Mouse (Mus musculus) midbrain, embryonic 14.5 days (tissue): ENCODE data around the gene Tm9sf3. TPM values are rescaled to one million over a fixed set of nuclear protein-coding genes. Genes with fewer than 3 reads are reported as not detected.
A peak's percentile ranks its signal among the peaks of the same experiment; 100 is the strongest.

ENCODE experiments used
- ATAC-seq: fragments of 200-750 bp; cut with Nextera tagmentation; 2 replicates; pipeline ENCODE4 v1.8.0; 2017; ENCODE audit warnings: moderate number of reproducible peaks, moderate library complexity; ENCODE audit not compliant: low FRiP score, low TSS enrichment
- DNase-seq: peaks from one replicate; pipeline ENCODE4 v3.0.0-alpha.2; 2015
- H3K27ac ChIP-seq: fragments of 300-500 bp; sonication (generic); replicated peaks from 2 replicates; pipeline ENCODE4 v1.5.1; 2014; ENCODE audit warnings: mild to moderate bottlenecking, low read depth, low read length, moderate library complexity
- H3K27me3 ChIP-seq: fragments of 300-500 bp; sonication (generic); 2 replicates; pipeline ENCODE4 v1.6.1; 2014; ENCODE audit warnings: low read length, control low read depth, mixed read lengths; ENCODE audit not compliant: control insufficient read depth, insufficient read depth
- H3K36me3 ChIP-seq: fragments of 300-500 bp; sonication (generic); 2 replicates; pipeline ENCODE4 v1.6.1; 2014; ENCODE audit warnings: low read length, control low read depth; ENCODE audit not compliant: control insufficient read depth, insufficient read depth
- H3K4me1 ChIP-seq: fragments of 300-500 bp; sonication (generic); 2 replicates; pipeline ENCODE4 v1.6.1; 2014; ENCODE audit warnings: mild to moderate bottlenecking, antibody characterized with exemption, low read length, control low read depth; ENCODE audit not compliant: control insufficient read depth, insufficient read depth
- H3K4me2 ChIP-seq: fragments of 300-500 bp; sonication (generic); 2 replicates; pipeline ENCODE4 v1.6.1; 2014; ENCODE audit warnings: mild to moderate bottlenecking, low read length, moderate library complexity
- H3K4me3 ChIP-seq: fragments of 300-500 bp; sonication (generic); replicated peaks from 2 replicates; pipeline ENCODE4 v1.5.1; 2014; ENCODE audit warnings: low read depth, low read length
- H3K9ac ChIP-seq: fragments of 300-500 bp; sonication (generic); replicated peaks from 2 replicates; pipeline ENCODE4 v1.6.1; 2014; ENCODE audit warnings: mild to moderate bottlenecking, low read length, moderate library complexity
- H3K9me3 ChIP-seq: fragments of 300-500 bp; sonication (generic); 2 replicates; pipeline ENCODE4 v1.6.1; 2016; ENCODE audit warnings: low read length, control low read depth, mixed read lengths; ENCODE audit not compliant: control insufficient read depth
- WGBS: fragments of 180-500 bp; shearing (Covaris S2); extraction: QIAGEN DNeasy Blood & Tissue Kit; methylation state at CpG from one replicate; pipeline ENCODE4 v1.1.7; 2014; 5-methylcytosine and 5-hydroxymethylcytosine counted together
- polyA plus RNA-seq: library from polyadenylated mRNA; unstranded; fragments of >200 nt; fragmentation: Nextera tagmentation; extraction: Ambion mirVana; gene quantifications from 2 replicates; pipeline ENCODE4 v1.2.1, GENCODE M21; 2014

The Tm9sf3 gene
- polyA plus RNA-seq, 1 experiment from 2014 or later: 112 TPM

- Histone ChIP-seq H3K4me2 (no peak overlapping the region), H3K36me3 (no peaks in the 10 kb centered on the region), H3K9ac (no peak overlapping the region), H3K4me3 (no peak overlapping the region), H3K27ac (no peak overlapping the region), H3K27me3 (no peaks in the 10 kb centered on the region), H3K4me1 (no peaks in the 10 kb centered on the region), H3K9me3 (no peaks in the 10 kb centered on the region)
- WGBS: 60% methylated on average over 7 of the region's 7 CpGs
- DNase-seq (no peak), ATAC-seq (no peak)
Observed at GRCm38 (mm10) chr19:41270906-41271305, 7.1 kb upstream of the Tm9sf3 start.

- no peak for ATAC-seq
- peak; percentile 33 for DNase-seq
- Histone ChIP-seq H3K27ac (no peak overlapping the region), H3K36me3 (no peaks in the 10 kb centered on the region), H3K27me3 (no peaks in the 10 kb centered on the region), H3K4me1 (no peaks in the 10 kb centered on the region), H3K9me3 (no peaks in the 10 kb centered on the region), H3K4me3 (no peak overlapping the region), H3K4me2 (no peak overlapping the region), H3K9ac (no peak overlapping the region)
- 58% methylated on average over 9 of the region's 9 CpGs for WGBS
Observed at GRCm38 (mm10) chr19:41270151-41270727, 6.4 kb upstream of the Tm9sf3 start.

GRCm38 (mm10) chr19:41266251-41266901, 2.6 kb upstream of the Tm9sf3 start:
- DNase-seq: no peak
- Histone ChIP-seq H3K4me1 (peaks cover 19% of the 10 kb centered on the region), H3K4me3 (no peak overlapping the region), H3K9me3 (no peaks in the 10 kb centered on the region), H3K9ac (no peak overlapping the region), H3K4me2 (no peak overlapping the region), H3K27ac (no peak overlapping the region), H3K36me3 (no peaks in the 10 kb centered on the region), H3K27me3 (no peaks in the 10 kb centered on the region)
- WGBS: 57% methylated on average over 8 of the region's 8 CpGs
- no peak for ATAC-seq

- WGBS: 37% methylated on average over 13 of the region's 13 CpGs
Observed at GRCm38 (mm10) chr19:41264331-41264799, 568 bp upstream of the Tm9sf3 start.

GRCm38 (mm10) chr19:41262712-41263629, 826 bp downstream of the Tm9sf3 start:
- Histone ChIP-seq H3K27me3 (no peaks in the 10 kb centered on the region), H3K36me3 (no peaks in the 10 kb centered on the region), H3K9ac (peak overlapping the region; percentile 95), H3K4me3 (peak overlapping the region; percentile 93), H3K9me3 (no peaks in the 10 kb centered on the region), H3K4me2 (peak overlapping the region; percentile 86), H3K4me1 (peaks cover 26% of the 10 kb centered on the region), H3K27ac (peak overlapping the region; percentile 97)
- peak; percentile 80 for DNase-seq
- 7% methylated on average over 50 of the region's 51 CpGs for WGBS
- ATAC-seq: peak; percentile 62

More at GRCm38 (mm10) chr19:41264331-41264799, 568 bp upstream of the Tm9sf3 start:
- Histone ChIP-seq H3K27me3 (no peaks in the 10 kb centered on the region), H3K27ac (peak overlapping the region; percentile 97), H3K4me3 (peak overlapping the region; percentile 93), H3K4me1 (peaks cover 26% of the 10 kb centered on the region), H3K9me3 (no peaks in the 10 kb centered on the region), H3K36me3 (no peaks in the 10 kb centered on the region), H3K4me2 (peak overlapping the region; percentile 86), H3K9ac (peak overlapping the region; percentile 95)
- DNase-seq (no peak), ATAC-seq (no peak)

GRCm38 (mm10) chr19:41260736-41261135, 3.1 kb downstream of the Tm9sf3 start:
- Histone ChIP-seq H3K9ac (no peak overlapping the region), H3K4me1 (peaks cover 26% of the 10 kb centered on the region), H3K4me3 (no peak overlapping the region), H3K27me3 (no peaks in the 10 kb centered on the region), H3K36me3 (no peaks in the 10 kb centered on the region), H3K27ac (no peak overlapping the region), H3K4me2 (no peak overlapping the region), H3K9me3 (no peaks in the 10 kb centered on the region)
- whole genome bisulfite sequencing: 98% methylated on average over 3 of the region's 3 CpGs
- ATAC-seq (no peak), DNase-seq (no peak)

- Histone ChIP-seq H3K9me3 (no peaks in the 10 kb centered on the region), H3K4me1 (peaks cover 19% of the 10 kb centered on the region), H3K27me3 (no peaks in the 10 kb centered on the region), H3K9ac (no peak overlapping the region), H3K4me2 (no peak overlapping the region), H3K4me3 (no peak overlapping the region), H3K36me3 (0 out of 2 replicates have a peak, but pooled peaks cover 2% of the 10 kb centered on the region), H3K27ac (no peak overlapping the region)
- ATAC-seq (no peak), DNase-seq (no peak)
- WGBS: 88% methylated on average over 6 of the region's 6 CpGs
Observed at GRCm38 (mm10) chr19:41259256-41259655, 4.5 kb downstream of the Tm9sf3 start.

- ATAC-seq (no peak), DNase-seq (peak; percentile 66)
- Histone ChIP-seq H3K4me1 (peaks cover 19% of the 10 kb centered on the region), H3K27me3 (no peaks in the 10 kb centered on the region), H3K4me2 (no peak overlapping the region), H3K4me3 (no peak overlapping the region), H3K27ac (no peak overlapping the region), H3K9ac (no peak overlapping the region), H3K36me3 (0 out of 2 replicates have a peak, but pooled peaks cover 2% of the 10 kb centered on the region), H3K9me3 (no peaks in the 10 kb centered on the region)
- 47% methylated on average over 2 of the region's 2 CpGs for WGBS
Observed at GRCm38 (mm10) chr19:41258707-41259106, 5.1 kb downstream of the Tm9sf3 start.
